Mouse (Mus musculus) heart, embryonic 13.5 days (tissue): ENCODE measurements at regions not wholly inside any gene's neighbourhood (a gene's known extent, or its start where the extent isn't known, plus 50 kb on each side); places are given as distances from the start of the nearest gene placed in this dataset.
A peak's percentile ranks its signal among the peaks of the same experiment; 100 is the strongest.

Experiments
- ATAC-seq: fragments of 200-750 bp; cut with Nextera tagmentation; 2 replicates; pipeline ENCODE4 v1.8.0; 2017; ENCODE audit warnings: moderate TSS enrichment; ENCODE audit not compliant: insufficient number of reproducible peaks, low FRiP score, low TSS enrichment; ENCODE audit errors: extremely low read depth
- H3K27ac ChIP-seq: fragments of 300-500 bp; sonication (generic); replicated peaks from 2 replicates; pipeline ENCODE4 v1.5.1; 2015; ENCODE audit warnings: moderate library complexity, mild to moderate bottlenecking, inconsistent platforms
- H3K27me3 ChIP-seq: fragments of 300-500 bp; sonication (generic); replicated peaks from 2 replicates; pipeline ENCODE4 v1.6.1; 2015; ENCODE audit warnings: mild to moderate bottlenecking, inconsistent platforms
- H3K36me3 ChIP-seq: fragments of 300-500 bp; sonication (generic); 2 replicates; pipeline ENCODE4 v1.6.1; 2015; ENCODE audit warnings: mild to moderate bottlenecking, inconsistent platforms
- H3K4me1 ChIP-seq: fragments of 300-500 bp; sonication (generic); 2 replicates; pipeline ENCODE4 v1.6.1; 2015; ENCODE audit warnings: inconsistent platforms
- H3K4me2 ChIP-seq: fragments of 300-500 bp; sonication (generic); 2 replicates; pipeline ENCODE4 v1.6.1; 2015; ENCODE audit warnings: inconsistent platforms, mild to moderate bottlenecking, moderate library complexity
- H3K4me3 ChIP-seq: fragments of 300-500 bp; sonication (generic); 2 replicates; pipeline ENCODE4 v1.5.1; 2015; ENCODE audit warnings: moderate library complexity, mild to moderate bottlenecking, inconsistent platforms
- H3K9ac ChIP-seq: fragments of 300-500 bp; sonication (generic); 2 replicates; pipeline ENCODE4 v1.6.1; 2015; ENCODE audit warnings: inconsistent platforms, mild to moderate bottlenecking, moderate library complexity
- H3K9me3 ChIP-seq: fragments of 300-500 bp; sonication (generic); 2 replicates; pipeline ENCODE4 v1.6.1; 2016; ENCODE audit warnings: inconsistent platforms
- WGBS: fragments of 180-500 bp; shearing (Covaris S2); methylation state at CpG from one replicate; pipeline ENCODE4 v1.1.7; 2015; ENCODE audit warnings: mixed read lengths; 5-methylcytosine and 5-hydroxymethylcytosine counted together

GRCm38 (mm10) chr17:49219512-49220197 is 208.5 kb upstream of the Mocs1 start:
- Histone ChIP-seq H3K4me3 (no peak overlapping the region), H3K4me1 (peaks cover 13% of the 10 kb centered on the region), H3K9ac (no peak overlapping the region), H3K4me2 (no peak overlapping the region), H3K27me3 (peaks cover 10% of the 10 kb centered on the region; the same call in 1 of the 2 replicates), H3K36me3 (no peaks in the 10 kb centered on the region), H3K9me3 (no peaks in the 10 kb centered on the region), H3K27ac (no peak overlapping the region)
- WGBS, result 66% methylated on average over 4 of the region's 4 CpGs
- no peak for ATAC-seq

DNA sequence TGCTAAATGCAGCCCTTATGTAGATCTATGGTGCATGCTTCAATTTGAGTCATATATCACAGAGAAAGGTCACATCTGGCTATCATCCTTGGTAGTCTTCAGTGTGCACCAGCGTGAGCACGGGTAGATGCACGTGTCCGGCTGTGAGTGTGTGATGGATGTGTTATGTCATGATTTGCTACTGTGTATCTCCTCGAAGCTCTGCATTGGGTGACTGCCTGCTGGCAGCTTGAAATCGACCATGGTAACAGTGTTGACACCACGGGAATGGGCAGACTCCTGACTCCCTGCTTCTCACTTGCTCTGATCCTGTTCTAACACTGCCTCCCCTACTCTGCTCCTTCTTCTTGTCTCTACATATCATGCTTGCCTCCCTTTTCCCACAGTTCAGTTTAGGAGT is 204.9 kb upstream of the Mocs1 start:
- H3K9ac ChIP-seq, result no peak overlapping the region
- WGBS, result 61% methylated on average over 7 of the region's 7 CpGs
- H3K4me1 ChIP-seq, result peaks cover 26% of the 10 kb centered on the region
- H3K9me3 ChIP-seq, result no peaks in the 10 kb centered on the region
- no peak overlapping the region for H3K27ac ChIP-seq
- no peak overlapping the region for H3K4me2 ChIP-seq
- no peak overlapping the region for H3K4me3 ChIP-seq
- H3K27me3 ChIP-seq, result peaks cover 13% of the 10 kb centered on the region
- ATAC-seq, result no peak
- no peaks in the 10 kb centered on the region for H3K36me3 ChIP-seq

GRCm38 (mm10) chr17:49223651-49224050 is 204.5 kb upstream of the Mocs1 start:
- no peak for ATAC-seq
- no peak overlapping the region for H3K4me3 ChIP-seq
- H3K4me1 ChIP-seq, result peaks cover 26% of the 10 kb centered on the region
- no peaks in the 10 kb centered on the region for H3K36me3 ChIP-seq
- H3K9me3 ChIP-seq, result no peaks in the 10 kb centered on the region
- 0 out of 2 replicates have a peak overlapping the region, but pooled peaks have one; percentile 42 for H3K27ac ChIP-seq
- peaks cover 13% of the 10 kb centered on the region for H3K27me3 ChIP-seq
- WGBS, result 64% methylated on average over 2 of the region's 2 CpGs
- no peak overlapping the region for H3K9ac ChIP-seq
- no peak overlapping the region for H3K4me2 ChIP-seq

GRCm38 (mm10) chr17:49225255-49226015 is 202.7 kb upstream of the Mocs1 start:
- Histone ChIP-seq H3K4me1 (peaks cover 40% of the 10 kb centered on the region), H3K9ac (no peak overlapping the region), H3K4me3 (no peak overlapping the region), H3K27me3 (peaks cover 9% of the 10 kb centered on the region), H3K36me3 (no peaks in the 10 kb centered on the region), H3K27ac (peak overlapping the region; percentile 81), H3K9me3 (no peaks in the 10 kb centered on the region), H3K4me2 (peak overlapping the region; percentile 25)
- 48% methylated on average over 9 of the region's 9 CpGs for WGBS
- no peak; the same call in 1 of the 2 replicates for ATAC-seq

GRCm38 (mm10) chr17:49226016-49226400 is 202.2 kb upstream of the Mocs1 start:
- ATAC-seq, result no peak
- Histone ChIP-seq H3K27me3 (peaks cover 4% of the 10 kb centered on the region), H3K4me3 (no peak overlapping the region), H3K36me3 (no peaks in the 10 kb centered on the region), H3K4me1 (peaks cover 46% of the 10 kb centered on the region), H3K9me3 (no peaks in the 10 kb centered on the region), H3K9ac (no peak overlapping the region), H3K4me2 (peak overlapping the region; percentile 25), H3K27ac (peak overlapping the region; percentile 81)
- WGBS, result 52% methylated on average over 6 of the region's 6 CpGs

- Histone ChIP-seq H3K36me3 (no peaks in the 10 kb centered on the region), H3K9ac (no peak overlapping the region), H3K9me3 (no peaks in the 10 kb centered on the region), H3K4me2 (no peak overlapping the region), H3K27ac (peak overlapping the region; percentile 62), H3K4me1 (peaks cover 31% of the 10 kb centered on the region), H3K4me3 (no peak overlapping the region), H3K27me3 (peaks cover 4% of the 10 kb centered on the region)
- ATAC-seq, result no peak
- WGBS, result 71% methylated on average over 3 of the region's 3 CpGs
Observed at GRCm38 (mm10) chr17:49231287-49231686, 196.9 kb upstream of the Mocs1 start.

DNA sequence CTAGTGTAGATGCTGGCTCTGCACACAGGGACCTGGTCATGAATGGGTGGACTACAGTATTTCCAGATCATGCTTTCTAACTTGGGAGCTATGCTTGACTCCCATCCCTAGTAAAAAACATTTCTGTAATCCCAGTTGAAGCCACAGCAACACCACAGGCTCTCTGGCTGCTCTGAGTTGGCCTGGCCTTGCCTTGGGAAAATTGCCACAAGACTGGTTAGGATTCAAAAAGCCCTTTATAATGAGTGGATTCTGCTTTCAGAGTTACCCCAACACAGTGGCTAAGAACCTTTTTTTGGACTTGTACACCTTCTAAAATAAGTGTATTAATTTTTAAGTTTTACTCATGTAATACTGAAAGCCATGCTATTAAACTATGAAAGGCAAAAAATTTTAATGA is 188.1 kb upstream of the Mocs1 start:
- no peak overlapping the region for H3K4me2 ChIP-seq
- H3K27ac ChIP-seq, result no peak overlapping the region
- no peaks in the 10 kb centered on the region for H3K9me3 ChIP-seq
- ATAC-seq, result no peak
- H3K36me3 ChIP-seq, result no peaks in the 10 kb centered on the region
- no peak overlapping the region for H3K9ac ChIP-seq
- peaks cover 11% of the 10 kb centered on the region; the same call in 1 of the 2 replicates for H3K27me3 ChIP-seq
- peaks cover 16% of the 10 kb centered on the region for H3K4me1 ChIP-seq
- H3K4me3 ChIP-seq, result no peak overlapping the region

GRCm38 (mm10) chr17:49243419-49243818 is 184.7 kb upstream of the Mocs1 start:
- Histone ChIP-seq H3K9ac (no peak overlapping the region), H3K4me2 (no peak overlapping the region), H3K27me3 (peaks cover 11% of the 10 kb centered on the region; the same call in 1 of the 2 replicates), H3K9me3 (no peaks in the 10 kb centered on the region), H3K4me1 (peaks cover 16% of the 10 kb centered on the region), H3K4me3 (no peak overlapping the region), H3K27ac (peak overlapping the region; percentile 73), H3K36me3 (no peaks in the 10 kb centered on the region)
- ATAC-seq, result peak; percentile 58
- WGBS, result 8% methylated on average over 2 of the region's 2 CpGs

- Histone ChIP-seq H3K4me3 (no peak overlapping the region), H3K4me1 (peaks cover 16% of the 10 kb centered on the region), H3K9ac (no peak overlapping the region), H3K27me3 (peaks cover 11% of the 10 kb centered on the region; the same call in 1 of the 2 replicates), H3K36me3 (no peaks in the 10 kb centered on the region), H3K27ac (no peak overlapping the region), H3K9me3 (no peaks in the 10 kb centered on the region), H3K4me2 (no peak overlapping the region)
- ATAC-seq, result no peak
- WGBS, result 61% methylated on average over 2 of the region's 2 CpGs
Observed at GRCm38 (mm10) chr17:49245013-49245412, 183.1 kb upstream of the Mocs1 start.

DNA sequence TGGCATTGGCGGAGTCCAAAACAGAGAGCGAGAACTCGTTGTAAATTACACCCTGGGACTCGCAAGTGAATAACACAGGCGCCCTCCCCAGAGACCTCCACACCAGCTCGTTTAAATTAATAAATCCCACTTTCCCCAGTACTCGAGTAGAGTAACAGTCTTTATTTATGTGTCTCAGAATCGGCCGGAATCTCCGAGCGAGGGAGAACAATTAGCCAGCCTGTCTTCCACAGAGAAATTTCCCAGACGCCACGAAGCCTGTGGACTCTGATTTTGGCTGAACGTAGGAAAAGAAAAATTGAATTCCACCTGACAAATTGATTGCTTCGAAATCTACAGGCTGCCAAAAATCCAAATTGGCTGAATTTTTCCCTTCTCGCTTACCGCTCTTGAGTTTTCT is 180.9 kb upstream of the Mocs1 start:
- no peak for ATAC-seq
- Histone ChIP-seq H3K9me3 (no peaks in the 10 kb centered on the region), H3K4me3 (no peak overlapping the region), H3K9ac (no peak overlapping the region), H3K27ac (no peak overlapping the region), H3K4me1 (peaks cover 16% of the 10 kb centered on the region), H3K27me3 (peaks cover 8% of the 10 kb centered on the region; the same call in 1 of the 2 replicates), H3K4me2 (no peak overlapping the region), H3K36me3 (no peaks in the 10 kb centered on the region)
- 68% methylated on average over 17 of the region's 17 CpGs for WGBS

DNA sequence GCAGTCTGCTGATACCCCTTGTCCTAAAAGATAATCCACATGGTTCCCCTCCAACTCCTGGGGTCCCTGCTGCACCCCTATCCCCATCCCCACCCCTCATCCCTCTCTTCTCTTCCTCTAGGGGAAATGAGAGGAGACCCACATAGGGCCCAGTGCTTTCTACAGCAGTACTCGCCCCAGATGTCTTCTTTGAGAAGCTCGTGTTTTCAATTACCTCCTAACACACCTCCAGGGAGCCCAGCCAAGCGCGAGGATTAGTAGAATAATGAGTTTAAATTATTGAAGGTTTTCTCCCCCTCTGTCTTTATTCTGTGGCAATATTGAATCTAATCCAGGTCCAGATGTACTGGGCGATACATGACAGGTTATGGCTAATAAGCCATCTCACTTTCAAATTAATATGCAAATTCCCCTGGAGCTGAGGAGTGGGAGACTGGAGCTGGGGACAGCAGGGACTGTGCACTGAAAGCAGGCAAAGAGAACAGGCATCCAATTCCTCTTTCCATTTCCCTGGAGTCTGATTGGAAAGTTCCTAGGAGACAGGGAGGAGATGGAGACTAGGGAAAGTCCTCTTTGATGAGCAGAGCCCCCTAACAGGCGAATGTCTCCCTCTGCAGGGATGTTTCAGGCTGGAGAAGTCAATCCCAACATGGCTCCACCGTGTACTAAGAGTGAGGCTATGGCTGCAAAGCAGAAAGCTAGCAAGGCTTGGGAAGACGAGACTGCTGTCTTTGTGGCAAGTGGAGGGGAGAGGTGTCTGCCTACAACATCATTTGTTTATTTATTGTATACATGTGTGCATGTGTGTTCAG is 177.2 kb upstream of the Mocs1 start:
- 54% methylated on average over 8 of the region's 8 CpGs for WGBS
- Histone ChIP-seq H3K27me3 (peaks cover 30% of the 10 kb centered on the region), H3K4me3 (no peak overlapping the region), H3K9me3 (no peaks in the 10 kb centered on the region), H3K4me1 (no peaks in the 10 kb centered on the region), H3K9ac (no peak overlapping the region), H3K27ac (no peak overlapping the region), H3K36me3 (no peaks in the 10 kb centered on the region), H3K4me2 (no peak overlapping the region)
- ATAC-seq, result no peak
